Mouse (Mus musculus): ENCODE measurements at regions not wholly inside any gene's neighbourhood (a gene's known extent, or its start where the extent isn't known, plus 50 kb on each side); places are given as distances from the start of the nearest gene placed in this dataset.

- DNase-seq (ENCODE audit: low spot score in 2 of 2) = peak in 1 of 2 experiments; percentile 43
Measured at GRCm38 (mm10) chr12:22951956-22952355, 828.1 kb downstream of the Gm10330 start.

- peak in 1 of 2 experiments; percentile 0 for DNase-seq (ENCODE audit: low spot score in 2 of 2)
Measured at GRCm38 (mm10) chr12:22906156-22906555, 873.9 kb downstream of the Gm10330 start.

Data from layer of hippocampus, adult 18-20 months (tissue).